Mouse (Mus musculus): ENCODE measurements around the gene Kcnb1. TPM values are rescaled to one million over a fixed set of nuclear protein-coding genes. Genes with fewer than 3 reads are reported as not detected.

Kcnb1 gene
- polyA plus RNA-seq, 1 experiment from 2014 or later = 1.1 TPM

DNA sequence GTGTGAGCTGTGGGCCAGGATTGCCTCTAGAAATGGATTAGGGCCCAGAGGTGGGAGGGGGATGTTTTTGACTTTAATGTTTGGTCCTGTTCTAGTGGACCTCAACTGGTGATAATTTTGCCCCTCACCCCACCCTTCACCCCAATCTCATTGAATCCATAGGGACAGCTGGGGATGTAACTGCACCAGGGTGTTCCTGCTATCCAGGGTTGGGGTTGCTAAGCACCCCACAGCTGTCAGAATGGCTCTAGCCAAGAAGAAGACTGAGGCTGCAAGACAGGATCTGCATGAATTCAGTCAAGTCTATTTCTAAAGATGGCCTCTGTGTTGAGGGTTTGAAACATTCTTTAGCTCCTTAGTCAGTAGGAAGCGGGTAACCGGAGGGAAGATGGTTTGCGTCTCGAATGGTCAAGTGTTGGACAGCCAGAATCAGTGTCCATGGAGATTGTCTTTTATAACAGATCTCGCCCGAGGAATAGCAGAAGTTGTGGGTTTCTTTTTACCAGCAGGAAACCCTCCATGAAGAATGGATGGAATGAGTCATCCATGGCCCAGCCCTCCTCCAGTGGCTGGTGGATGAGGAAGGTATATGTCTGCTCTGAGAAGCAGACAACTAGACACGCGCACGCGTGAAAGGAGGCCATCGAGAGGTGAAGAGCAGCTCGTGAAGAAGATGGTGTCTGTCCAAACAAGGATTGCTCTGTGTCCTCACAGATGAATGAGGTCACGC is 96.6 kb downstream of the Kcnb1 start:
- Histone ChIP-seq H3K9ac (no peak overlapping the region), H3K27me3 (no peaks in the 10 kb centered on the region), H3K4me3 (no peak overlapping the region), H3K36me3 (no peaks in the 10 kb centered on the region), H3K4me1 (0 out of 2 replicates have a peak, but pooled peaks cover 3% of the 10 kb centered on the region), H3K4me2 (no peak overlapping the region), H3K27ac (no peak overlapping the region), H3K9me3 (no peaks in the 10 kb centered on the region)
- ATAC-seq (ENCODE audit: insufficient number of reproducible peaks, insufficient read depth, low FRiP score, low TSS enrichment, low read depth) = no peak
- 89% methylated on average over 13 of the region's 13 CpGs for WGBS

DNA sequence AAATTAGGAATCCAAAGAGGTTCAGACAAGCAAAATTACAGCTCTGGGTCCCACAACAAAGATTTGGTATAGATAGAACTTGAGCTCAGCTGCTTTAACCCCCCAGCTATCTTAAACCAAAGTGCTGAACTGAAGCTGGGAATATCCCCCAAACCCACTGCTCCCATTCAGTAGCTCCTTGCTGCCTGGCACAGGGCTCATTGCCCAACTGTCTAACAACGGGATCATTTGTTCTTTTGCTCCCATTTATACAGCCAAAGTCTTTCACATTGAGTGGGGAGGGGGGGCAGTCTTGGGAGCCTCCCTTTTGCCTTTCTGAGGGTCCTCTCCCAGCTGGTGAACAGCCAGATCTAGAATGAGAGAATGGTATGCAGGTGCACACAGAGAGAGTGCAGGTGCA is 99.7 kb downstream of the Kcnb1 start:
- no peak overlapping the region for H3K4me2 ChIP-seq
- 0 out of 2 replicates have a peak, but pooled peaks cover under 1% of the 10 kb centered on the region for H3K4me1 ChIP-seq
- H3K27me3 ChIP-seq = no peaks in the 10 kb centered on the region
- H3K4me3 ChIP-seq = no peak overlapping the region
- ATAC-seq (ENCODE audit: insufficient number of reproducible peaks, insufficient read depth, low FRiP score, low TSS enrichment, low read depth) = no peak
- no peaks in the 10 kb centered on the region for H3K36me3 ChIP-seq
- WGBS = 65% methylated on average over 1 of the region's 1 CpGs
- no peaks in the 10 kb centered on the region for H3K9me3 ChIP-seq
- no peak overlapping the region for H3K27ac ChIP-seq
- no peak overlapping the region for H3K9ac ChIP-seq

DNA sequence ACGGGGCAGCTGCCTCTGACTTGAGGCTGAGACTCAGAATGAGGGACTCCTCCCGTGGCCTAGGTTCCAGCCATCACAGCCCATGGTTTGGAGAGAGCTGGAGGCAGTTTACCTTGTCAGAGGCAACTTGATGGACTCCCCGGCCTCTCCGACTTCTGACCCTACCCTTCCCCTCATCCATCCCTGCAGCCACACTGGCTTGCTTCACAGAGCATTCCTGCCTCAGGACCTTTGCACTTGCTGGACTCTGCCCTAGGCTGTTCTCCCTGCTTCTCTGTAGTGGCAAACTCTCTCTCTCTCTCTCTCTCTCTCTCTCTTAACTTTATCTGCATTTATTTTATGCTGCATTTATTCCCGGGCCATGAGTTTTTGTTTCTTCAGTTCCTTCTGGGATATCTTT is 103.1 kb downstream of the Kcnb1 start:
- Histone ChIP-seq H3K4me3 (no peak overlapping the region), H3K9ac (no peak overlapping the region), H3K27ac (no peak overlapping the region), H3K4me1 (peaks cover 3% of the 10 kb centered on the region), H3K36me3 (no peaks in the 10 kb centered on the region), H3K4me2 (no peak overlapping the region), H3K27me3 (no peaks in the 10 kb centered on the region), H3K9me3 (no peaks in the 10 kb centered on the region)
- ATAC-seq (ENCODE audit: insufficient number of reproducible peaks, insufficient read depth, low FRiP score, low TSS enrichment, low read depth) = no peak
- 80% methylated on average over 5 of the region's 5 CpGs for WGBS

DNA sequence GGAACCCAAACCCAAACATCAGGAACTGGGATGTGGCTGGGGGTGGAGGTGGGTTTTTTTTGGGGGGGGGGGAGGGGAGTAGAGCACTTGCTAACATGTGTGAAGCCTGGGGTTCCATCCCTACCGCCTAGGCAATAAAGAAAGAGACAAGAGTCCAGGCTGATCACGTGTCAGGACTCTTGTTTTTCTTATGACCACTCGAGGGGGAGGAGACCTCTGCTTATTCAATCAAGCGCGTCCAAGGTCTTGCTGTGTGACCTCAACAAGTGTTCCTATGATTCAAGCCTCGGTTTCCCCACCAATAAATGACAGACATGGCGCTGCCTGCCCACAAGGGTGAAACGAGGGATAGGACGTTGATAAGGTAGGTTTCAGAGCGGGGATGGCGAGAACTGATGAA is 103.9 kb downstream of the Kcnb1 start:
- Histone ChIP-seq H3K4me1 (peaks cover 7% of the 10 kb centered on the region), H3K9me3 (no peaks in the 10 kb centered on the region), H3K36me3 (no peaks in the 10 kb centered on the region), H3K4me2 (no peak overlapping the region), H3K27me3 (no peaks in the 10 kb centered on the region), H3K9ac (no peak overlapping the region), H3K27ac (no peak overlapping the region), H3K4me3 (no peak overlapping the region)
- 74% methylated on average over 11 of the region's 11 CpGs for WGBS
- ATAC-seq (ENCODE audit: insufficient number of reproducible peaks, insufficient read depth, low FRiP score, low TSS enrichment, low read depth) = no peak

DNA sequence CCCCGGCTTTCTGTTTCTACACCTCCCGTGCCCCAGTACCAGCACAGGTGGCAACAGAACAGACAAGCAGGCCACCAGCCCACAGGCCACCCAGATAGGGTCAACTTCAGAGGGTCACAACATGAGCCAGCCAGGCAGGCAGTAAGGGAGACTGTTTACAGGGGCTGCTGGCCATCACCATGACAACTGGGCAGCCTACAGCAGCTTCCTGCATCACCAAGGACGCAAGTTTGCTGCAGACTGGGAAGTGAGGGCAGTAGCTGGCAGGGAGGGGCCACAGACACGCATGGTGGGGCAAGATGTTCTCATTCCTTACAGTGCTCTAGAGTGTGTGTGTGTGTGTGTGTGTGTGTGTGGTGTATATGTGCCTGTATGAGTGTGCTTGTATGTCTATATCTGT is 108.3 kb downstream of the Kcnb1 start:
- Histone ChIP-seq H3K36me3 (no peaks in the 10 kb centered on the region), H3K9ac (no peak overlapping the region), H3K27me3 (no peaks in the 10 kb centered on the region), H3K4me1 (peaks cover 37% of the 10 kb centered on the region), H3K4me3 (no peak overlapping the region), H3K9me3 (no peaks in the 10 kb centered on the region), H3K4me2 (no peak overlapping the region), H3K27ac (no peak overlapping the region)
- 40% methylated on average over 4 of the region's 4 CpGs for WGBS
- ATAC-seq (ENCODE audit: insufficient number of reproducible peaks, insufficient read depth, low FRiP score, low TSS enrichment, low read depth) = no peak

DNA sequence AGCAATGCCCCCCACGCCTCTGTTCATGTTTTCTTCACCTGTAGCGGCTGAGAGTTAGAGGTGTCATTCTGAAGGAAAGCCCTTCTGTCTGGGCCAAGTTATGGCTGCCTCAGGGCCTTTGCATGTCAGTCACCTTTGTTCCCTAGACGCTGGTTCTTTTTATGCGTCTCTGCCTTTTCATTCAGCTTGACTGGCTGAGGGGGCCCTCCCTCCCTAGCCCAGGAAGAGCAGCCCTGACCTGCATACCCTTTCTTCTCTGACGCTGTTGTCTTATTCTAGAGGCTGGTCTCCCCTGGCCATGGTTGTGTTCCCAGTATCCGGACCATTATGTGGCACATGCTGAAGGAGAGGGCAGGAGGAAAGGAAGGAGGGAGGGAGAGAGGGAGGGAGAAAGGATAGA is 108.8 kb downstream of the Kcnb1 start:
- no peaks in the 10 kb centered on the region for H3K36me3 ChIP-seq
- no peak overlapping the region for H3K4me3 ChIP-seq
- no peak overlapping the region for H3K4me2 ChIP-seq
- H3K4me1 ChIP-seq = peaks cover 37% of the 10 kb centered on the region
- whole genome bisulfite sequencing = 57% methylated on average over 6 of the region's 6 CpGs
- no peak overlapping the region for H3K27ac ChIP-seq
- H3K9me3 ChIP-seq = no peaks in the 10 kb centered on the region
- no peaks in the 10 kb centered on the region for H3K27me3 ChIP-seq
- no peak overlapping the region for H3K9ac ChIP-seq
- no peak for ATAC-seq (ENCODE audit: insufficient number of reproducible peaks, insufficient read depth, low FRiP score, low TSS enrichment, low read depth)

DNA sequence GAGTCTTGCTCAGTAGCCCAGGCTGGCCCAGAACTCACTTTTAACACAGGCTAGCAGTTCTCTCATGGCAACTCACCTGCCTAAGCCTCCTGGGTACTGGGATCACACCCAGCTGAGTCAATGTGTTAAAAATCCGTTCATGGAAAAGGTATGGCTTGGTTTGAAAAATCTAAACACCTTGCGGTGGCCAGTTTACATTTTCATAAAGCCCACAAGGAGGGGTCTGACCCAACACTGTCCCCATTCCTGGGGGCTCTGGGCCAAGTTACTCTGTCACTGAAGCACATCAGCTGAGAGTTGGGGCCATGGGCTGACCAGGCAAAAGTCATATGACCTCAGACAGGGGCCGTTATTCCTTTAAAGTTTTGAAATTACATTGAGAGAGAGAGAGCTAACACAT is 109.6 kb downstream of the Kcnb1 start:
- H3K4me3 ChIP-seq = no peak overlapping the region
- 74% methylated on average over 3 of the region's 3 CpGs for WGBS
- H3K9ac ChIP-seq = no peak overlapping the region
- H3K36me3 ChIP-seq = no peaks in the 10 kb centered on the region
- H3K9me3 ChIP-seq = no peaks in the 10 kb centered on the region
- no peak for ATAC-seq (ENCODE audit: insufficient number of reproducible peaks, insufficient read depth, low FRiP score, low TSS enrichment, low read depth)
- peak overlapping the region; percentile 86 for H3K27ac ChIP-seq
- no peak overlapping the region for H3K4me2 ChIP-seq
- H3K27me3 ChIP-seq = no peaks in the 10 kb centered on the region
- H3K4me1 ChIP-seq = peaks cover 37% of the 10 kb centered on the region

DNA sequence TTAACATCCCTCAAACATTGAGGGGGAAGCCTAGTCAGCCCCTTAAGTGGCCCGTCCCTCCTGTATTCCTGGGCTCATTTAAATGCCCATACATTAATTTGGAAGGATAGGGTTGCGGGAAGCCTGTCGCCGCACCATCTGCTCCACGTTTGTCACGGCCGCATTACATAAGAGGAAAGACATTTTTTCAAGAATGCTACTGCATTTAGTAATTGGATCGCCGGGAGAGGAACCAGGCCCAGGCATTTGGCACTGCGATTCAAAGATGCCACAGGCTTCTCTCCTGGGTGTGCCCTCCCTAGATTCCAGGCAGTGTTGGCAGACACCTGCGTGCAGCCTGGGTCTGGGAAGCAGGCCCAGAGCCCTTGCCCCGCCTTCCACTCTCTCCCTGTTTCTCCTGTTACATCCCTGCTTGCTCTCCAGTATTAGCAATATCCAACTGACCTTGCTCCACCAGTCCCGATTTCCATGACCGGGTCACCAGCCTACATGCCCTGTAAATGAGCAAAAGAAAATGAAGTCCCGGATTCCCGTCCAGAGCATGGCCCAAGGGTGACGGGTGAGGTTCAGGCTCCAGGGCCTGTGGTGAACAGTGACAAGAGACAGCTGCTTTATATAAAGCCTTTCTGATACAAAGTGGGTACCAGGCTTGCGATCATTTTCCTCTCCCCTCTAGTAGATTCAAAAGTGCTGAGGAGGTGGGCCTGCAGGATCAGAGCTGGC is 110.3 kb downstream of the Kcnb1 start:
- WGBS = 18% methylated on average over 18 of the region's 18 CpGs
- no peak overlapping the region; the same call in 1 of the 2 replicates for H3K4me3 ChIP-seq
- peaks cover 37% of the 10 kb centered on the region for H3K4me1 ChIP-seq
- H3K4me2 ChIP-seq = peak overlapping the region; percentile 40
- no peaks in the 10 kb centered on the region for H3K27me3 ChIP-seq
- peak; percentile 73 for ATAC-seq (ENCODE audit: insufficient number of reproducible peaks, insufficient read depth, low FRiP score, low TSS enrichment, low read depth)
- H3K9me3 ChIP-seq = no peaks in the 10 kb centered on the region
- H3K27ac ChIP-seq = peak overlapping the region; percentile 86
- no peak overlapping the region for H3K9ac ChIP-seq
- H3K36me3 ChIP-seq = no peaks in the 10 kb centered on the region

DNA sequence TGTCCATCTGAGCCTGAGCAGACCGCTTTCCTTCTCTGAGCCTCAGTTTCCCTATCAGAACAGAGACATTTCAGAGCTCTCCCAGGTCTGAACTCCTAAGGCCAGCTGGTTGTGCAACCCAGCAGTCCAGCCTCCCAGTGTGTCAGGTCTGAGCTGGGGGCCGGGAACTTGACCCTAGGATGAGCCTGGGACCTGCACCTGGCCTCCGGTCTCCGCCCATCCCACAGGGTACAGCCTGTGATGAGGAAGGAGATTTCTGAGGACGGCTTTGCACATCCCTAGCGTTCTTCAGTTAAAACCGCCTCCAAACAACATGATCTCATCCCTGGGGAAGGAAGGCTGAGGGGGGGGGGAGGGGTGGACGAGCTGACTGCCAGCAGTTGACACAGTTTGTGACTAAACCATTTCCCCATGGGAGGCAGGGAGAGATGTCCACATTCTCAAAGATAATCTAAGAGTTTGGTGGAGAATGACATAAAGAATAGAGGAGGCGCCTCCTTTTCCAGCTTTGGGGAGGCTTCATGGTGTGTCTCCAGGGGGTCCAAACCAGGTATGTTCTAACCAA is 110.9 kb downstream of the Kcnb1 start:
- Histone ChIP-seq H3K27ac (peak overlapping the region; percentile 86), H3K9me3 (no peaks in the 10 kb centered on the region), H3K4me2 (peak overlapping the region; percentile 40), H3K9ac (no peak overlapping the region), H3K4me3 (no peak overlapping the region; the same call in 1 of the 2 replicates), H3K4me1 (peaks cover 37% of the 10 kb centered on the region), H3K27me3 (no peaks in the 10 kb centered on the region), H3K36me3 (no peaks in the 10 kb centered on the region)
- no peak for ATAC-seq (ENCODE audit: insufficient number of reproducible peaks, insufficient read depth, low FRiP score, low TSS enrichment, low read depth)
- WGBS = 25% methylated on average over 9 of the region's 9 CpGs

DNA sequence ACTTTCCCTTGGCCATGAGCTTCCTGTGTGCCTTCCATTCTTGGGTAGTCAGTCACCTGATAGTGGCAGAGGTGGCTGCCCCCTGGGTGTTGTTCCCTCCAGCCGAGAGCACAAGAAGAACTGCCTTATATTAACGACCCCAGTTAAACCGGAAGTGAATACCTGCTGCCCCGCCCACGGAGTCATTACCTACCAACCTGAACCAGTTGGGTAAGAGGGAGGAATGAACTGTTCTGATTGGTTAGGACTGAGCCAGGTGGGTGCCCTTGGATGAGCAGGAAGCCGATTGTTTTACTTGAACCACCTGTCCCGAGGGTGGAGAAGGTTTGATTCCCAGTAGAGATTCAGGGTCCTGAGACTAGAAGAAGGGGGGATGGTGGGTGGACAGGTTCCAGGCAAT is 111.5 kb downstream of the Kcnb1 start:
- no peaks in the 10 kb centered on the region for H3K27me3 ChIP-seq
- 0 out of 2 replicates have a peak overlapping the region, but pooled peaks have one; percentile 40 for H3K4me2 ChIP-seq
- ATAC-seq (ENCODE audit: insufficient number of reproducible peaks, insufficient read depth, low FRiP score, low TSS enrichment, low read depth) = no peak
- H3K36me3 ChIP-seq = no peaks in the 10 kb centered on the region
- H3K9me3 ChIP-seq = no peaks in the 10 kb centered on the region
- H3K4me1 ChIP-seq = peaks cover 39% of the 10 kb centered on the region
- H3K27ac ChIP-seq = peak overlapping the region; percentile 86
- 35% methylated on average over 7 of the region's 7 CpGs for WGBS
- H3K9ac ChIP-seq = no peak overlapping the region
- H3K4me3 ChIP-seq = no peak overlapping the region; the same call in 1 of the 2 replicates

DNA sequence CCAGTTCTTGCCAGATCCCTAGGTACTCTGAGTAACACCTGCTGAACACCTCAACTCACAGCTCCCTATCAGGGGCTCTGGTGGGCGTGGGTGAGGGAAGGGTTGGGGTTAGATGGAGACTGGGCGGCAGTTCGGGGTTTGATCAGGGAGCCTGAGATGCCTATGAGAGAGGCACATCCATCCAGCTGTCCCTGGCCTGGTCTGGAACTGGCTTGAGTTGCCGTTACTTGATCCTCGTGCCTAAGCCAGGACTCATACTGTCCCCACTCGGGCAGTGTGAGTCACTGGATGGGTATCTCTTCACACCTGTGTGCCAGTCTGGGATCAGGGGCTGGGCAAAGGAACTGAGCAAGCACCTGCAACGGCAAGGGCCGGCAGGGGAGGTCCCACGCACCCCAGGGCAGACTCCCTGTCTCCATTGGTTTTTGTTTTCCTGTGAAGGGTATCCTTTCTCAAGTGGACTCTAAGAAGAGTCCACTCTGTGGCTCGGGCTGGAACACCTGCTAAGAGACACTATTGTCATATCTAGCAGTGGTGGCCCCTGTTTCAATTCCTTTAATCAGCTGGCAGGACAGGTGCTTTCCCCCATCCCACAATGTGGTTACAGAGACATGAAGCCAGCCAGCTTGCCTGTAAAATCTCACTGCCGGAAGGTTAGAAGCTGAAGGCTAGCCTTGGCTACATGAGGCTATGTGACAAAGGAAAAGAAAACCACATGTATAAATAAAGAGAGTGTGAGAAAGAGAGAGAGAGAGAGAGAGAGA is 112.6 kb downstream of the Kcnb1 start:
- peaks cover 40% of the 10 kb centered on the region for H3K4me1 ChIP-seq
- H3K4me3 ChIP-seq = no peak overlapping the region
- no peak overlapping the region for H3K4me2 ChIP-seq
- ATAC-seq (ENCODE audit: insufficient number of reproducible peaks, insufficient read depth, low FRiP score, low TSS enrichment, low read depth) = no peak
- no peaks in the 10 kb centered on the region for H3K9me3 ChIP-seq
- H3K27me3 ChIP-seq = no peaks in the 10 kb centered on the region
- WGBS = 81% methylated on average over 11 of the region's 11 CpGs
- H3K27ac ChIP-seq = no peak overlapping the region
- no peaks in the 10 kb centered on the region for H3K36me3 ChIP-seq
- no peak overlapping the region for H3K9ac ChIP-seq
